Mouse (Mus musculus) lung, adult 2 months (tissue): ENCODE results near the gene Ndufa5.

Experiments used
- CTCF ChIP-seq: fragments of 200-500 bp; IDR thresholded peaks from 2 replicates; pipeline ENCODE4 v1.5.1; 2011; ENCODE audit warnings: mild to moderate bottlenecking, low read length, control low read depth; ENCODE audit not compliant: insufficient read depth
- POLR2A ChIP-seq: fragments of 200-500 bp; IDR thresholded peaks from 2 replicates; pipeline ENCODE4 v1.6.1; 2011; ENCODE audit warnings: low read depth, mild to moderate bottlenecking, control low read depth, low read length, borderline replicate concordance; ENCODE audit errors: extremely low read depth

GRCm38 (mm10) chr6:24540106-24540505, 12.3 kb upstream of the Ndufa5 start:
- TF ChIP-seq CTCF, result no peak
- no peak for TF ChIP-seq POLR2A
